Mouse (Mus musculus): ENCODE results near the gene Sbno2.
"Not testable (repeated sequence)": the region's sequence is repeated elsewhere in the genome, so short reads cannot be mapped to it uniquely, and the experiment has no call there.

Gene Sbno2

GRCm38 (mm10) chr10:80055891-80056290 is 49.5 kb downstream of the Sbno2 start:
- no peak for DNase-seq

- DNase-seq = no peak
Measured at GRCm38 (mm10) chr10:80055364-80055763, 50.0 kb downstream of the Sbno2 start.

- DNase-seq = peak; percentile 38 to 54
Measured at GRCm38 (mm10) chr10:80054911-80055310, 50.5 kb downstream of the Sbno2 start.

GRCm38 (mm10) chr10:80053831-80054815 is 51.2 kb downstream of the Sbno2 start:
- DNase-seq = peak; percentile 68 to 70

GRCm38 (mm10) chr10:80053259-80053780 is 52.1 kb downstream of the Sbno2 start:
- peak; percentile 99 for DNase-seq

GRCm38 (mm10) chr10:80052374-80052764 is 53.0 kb downstream of the Sbno2 start:
- DNase-seq = no peak

- no peak for DNase-seq
Measured at GRCm38 (mm10) chr10:80051618-80052373, 53.6 kb downstream of the Sbno2 start.

GRCm38 (mm10) chr10:80050885-80051617 is 54.3 kb downstream of the Sbno2 start:
- no peak for DNase-seq

- no peak for DNase-seq
Measured at GRCm38 (mm10) chr10:80050244-80050643, 55.1 kb downstream of the Sbno2 start.

GRCm38 (mm10) chr10:80048834-80049233 is 56.5 kb downstream of the Sbno2 start:
- DNase-seq = no peak

GRCm38 (mm10) chr10:80048396-80048795 is 57.0 kb downstream of the Sbno2 start:
- DNase-seq = no peak

- no peak for DNase-seq
Measured at GRCm38 (mm10) chr10:80047041-80047565, 58.3 kb downstream of the Sbno2 start, which contains the start of gene Gpx4. Gene Gpx4 (plus strand): TSS chr10:80047166.

GRCm38 (mm10) chr10:80045766-80046165 is 59.6 kb downstream of the Sbno2 start:
- no peak for DNase-seq

GRCm38 (mm10) chr10:80045364-80045763 is 60.0 kb downstream of the Sbno2 start:
- not testable (repeated sequence) for DNase-seq

- DNase-seq = no peak
Measured at GRCm38 (mm10) chr10:80044087-80044486, 61.3 kb downstream of the Sbno2 start.

- not testable (repeated sequence) for DNase-seq
Measured at GRCm38 (mm10) chr10:80041409-80042060, 63.8 kb downstream of the Sbno2 start.

GRCm38 (mm10) chr10:80039559-80039979 is 65.8 kb downstream of the Sbno2 start, which contains the start of gene Polr2e:
Gene Polr2e (minus strand): TSS chr10:80039795.
- DNase-seq = peak; percentile 96

- DNase-seq = peak in 1 of 2 experiments; percentile 4
Measured at GRCm38 (mm10) chr10:80036832-80037231, 68.5 kb downstream of the Sbno2 start.

- DNase-seq = no peak
Measured at GRCm38 (mm10) chr10:80035686-80036085, 69.7 kb downstream of the Sbno2 start.

GRCm38 (mm10) chr10:80035148-80035547 is 70.2 kb downstream of the Sbno2 start:
- DNase-seq = no peak
